ENCODE assay signal across 23 mouse cellular contexts in genomic region chr19:57010064-57010463, GRCm38 (mm10). TPM values are rescaled to one million over a fixed set of nuclear protein-coding genes. Genes with fewer than 3 reads are reported as not detected.
DNase-seq lines count a peak whose midpoint lies in the region; ATAC-seq and TF ChIP-seq lines count a peak whose summit lies in the region.
"Had no signal": no experiment of that assay in that cellular context is flagged by ENCODE, and none has a peak within 500 bp of the region (broad histone marks: within the 10 kb centered on the region; RNA-seq: fewer than 3 reads in every experiment).

No protein-coding gene starts in this region.

- intact Hi-C loops in gastrocnemius, postnatal 36 days (cut with DNase I): no loop called here

- no peak for TF ChIP-seq CTCF in C2C12 (IDR thresholded peaks at IDR 0.05; ENCODE audit: control insufficient read depth, insufficient read depth, insufficient read length)
- no peak for TF ChIP-seq CTCF in CH12.LX (conservative IDR thresholded peaks at IDR 0.05 in 1 of 2, IDR thresholded peaks at IDR 0.05 in 1 of 2; ENCODE audit: low read depth in 2 of 2, low read length in 2 of 2)

- WGBS in hindbrain, embryonic 10.5 days: 33% methylated on average over 4 of the region's 4 CpGs
- WGBS in hindbrain, embryonic 11.5 days: 31% methylated on average over 4 of the region's 4 CpGs
- 27% methylated on average over 4 of the region's 4 CpGs for WGBS in limb, embryonic 12.5 days

- H3K9me3 ChIP-seq in hindbrain, embryonic 10.5 days: no peaks in the 10 kb centered on the region
- H3K9me3 ChIP-seq in hindbrain, embryonic 11.5 days (ENCODE audit: control insufficient read depth, low read length): no peaks in the 10 kb centered on the region
- H3K9me3 ChIP-seq in CH12.LX (replicated peaks; ENCODE audit: low read length): no peaks in the 10 kb centered on the region
- no peaks in the 10 kb centered on the region for H3K9me3 ChIP-seq in limb, embryonic 12.5 days
- H3K9me3 ChIP-seq: embryonic facial prominence, embryonic 13.5 days; embryonic facial prominence, embryonic 15.5 days; forebrain, embryonic 13.5 days had no signal

- in situ Hi-C loops in CH12.LX (cut with MboI; ENCODE audit: low pct_ligation_motif_present, low pct_unique_long_range_greater_than_20kb, low sequenced_read_pairs): no loop called here

- ATAC-seq in hindbrain, embryonic 11.5 days (ENCODE audit: low FRiP score): no peak
- no peak for ATAC-seq in limb, embryonic 12.5 days (ENCODE audit: insufficient number of reproducible peaks, insufficient read depth, low FRiP score, low TSS enrichment, low read depth)
- ATAC-seq: CD4-positive, CD25-positive, alpha-beta regulatory T cell, adult 4 months; forebrain, embryonic 13.5 days; forebrain, embryonic 16.5 days had no signal

- TF ChIP-seq EP300 in CH12.LX (IDR thresholded peaks at IDR 0.05; ENCODE audit: low read length): no peak

- DNase-seq in hindbrain, embryonic 10.5 days (ENCODE audit: low spot score): no peak
- DNase-seq in hindbrain, embryonic 11.5 days (ENCODE audit: low spot score): no peak
- no peak for DNase-seq in CH12.LX (ENCODE audit: extremely low read depth)
- no peak for DNase-seq in right cerebral cortex, postnatal 36 days (ENCODE audit: low spot score in 2 of 2)
- DNase-seq in gastrocnemius, postnatal 36 days: no peak
- no peak for DNase-seq in adrenal gland, adult (ENCODE audit: inconsistent age in 2 of 2, low spot score in 1 of 2)
- DNase-seq: adrenal gland, adult 8-10 months; adrenal gland, postnatal 14 days; adrenal gland, postnatal 36 days; cerebellum, adult 2 months; cerebellum, postnatal 14 days; cerebellum, postnatal 36 days; embryo, embryonic 11 days had no signal

- 0 out of 2 replicates have a peak overlapping the region, but pooled peaks have one; percentile 35 for H3K27ac ChIP-seq in hindbrain, embryonic 10.5 days
- no peak overlapping the region for H3K27ac ChIP-seq in hindbrain, embryonic 11.5 days (ENCODE audit: low read depth, low read length)
- H3K27ac ChIP-seq in CH12.LX (ENCODE audit: insufficient read depth, low read depth): peak overlapping the region; percentile 69
- 0 out of 2 replicates have a peak overlapping the region, but pooled peaks have one; percentile 35 for H3K27ac ChIP-seq in limb, embryonic 12.5 days
- H3K27ac ChIP-seq: embryonic facial prominence, embryonic 13.5 days; embryonic facial prominence, embryonic 15.5 days; forebrain, embryonic 13.5 days had no signal

- no peak for TF ChIP-seq RAD21 in CH12.LX (IDR thresholded peaks at IDR 0.05; ENCODE audit: low read depth, low read length)

- H3K27me3 ChIP-seq in hindbrain, embryonic 10.5 days (ENCODE audit: insufficient read depth, poor library complexity, severe bottlenecking): peaks cover 58% of the 10 kb centered on the region
- peaks cover 15% of the 10 kb centered on the region for H3K27me3 ChIP-seq in hindbrain, embryonic 11.5 days (ENCODE audit: control insufficient read depth, insufficient read depth, low read length)
- H3K27me3 ChIP-seq in C2C12 (ENCODE audit: control insufficient read depth, insufficient read depth, insufficient read length) (no peaks in the 10 kb centered on the region), CH12.LX (replicated peaks) (peaks cover 1% of the 10 kb centered on the region)
- peaks cover 41% of the 10 kb centered on the region for H3K27me3 ChIP-seq in limb, embryonic 12.5 days

- dilution Hi-C loops in CH12.LX (cut with MboI; ENCODE audit: extremely low pct_ligation_motif_present, extremely low pct_unique_long_range_greater_than_20kb, low sequenced_read_pairs): no loop called here

- no peak for TF ChIP-seq POLR2A in CH12.LX (IDR thresholded peaks at IDR 0.05; ENCODE audit: low read depth, low read length)

- H3K4me2 ChIP-seq in hindbrain, embryonic 11.5 days (replicated peaks; ENCODE audit: low read depth, low read length): no peak overlapping the region
- no peak overlapping the region for H3K4me2 ChIP-seq in CH12.LX (ENCODE audit: insufficient read depth, low read depth, poor library complexity, severe bottlenecking)
- H3K4me2 ChIP-seq in limb, embryonic 12.5 days: no peak overlapping the region
- H3K4me2 ChIP-seq: embryonic facial prominence, embryonic 13.5 days; embryonic facial prominence, embryonic 15.5 days; forebrain, embryonic 13.5 days had no signal

- H3K4me1 ChIP-seq in hindbrain, embryonic 10.5 days (replicated peaks): peaks cover 63% of the 10 kb centered on the region
- H3K4me1 ChIP-seq in hindbrain, embryonic 11.5 days (replicated peaks; ENCODE audit: control insufficient read depth, insufficient read depth, low read length): no peaks in the 10 kb centered on the region
- H3K4me1 ChIP-seq in CH12.LX (ENCODE audit: control insufficient read depth in 1 of 2, insufficient read depth in 2 of 2): peaks cover 32 to 57% of the 10 kb centered on the region in 2 experiments
- H3K4me1 ChIP-seq in limb, embryonic 12.5 days (replicated peaks): peaks cover 42% of the 10 kb centered on the region

- H3K9ac ChIP-seq in hindbrain, embryonic 11.5 days (ENCODE audit: low read depth, low read length): no peak overlapping the region
- H3K9ac ChIP-seq in CH12.LX (ENCODE audit: insufficient read depth, low read depth): peak overlapping the region; percentile 36; the same call in 1 of the 2 replicates
- no peak overlapping the region for H3K9ac ChIP-seq in limb, embryonic 12.5 days (replicated peaks)
- H3K9ac ChIP-seq: embryonic facial prominence, embryonic 13.5 days; embryonic facial prominence, embryonic 15.5 days; forebrain, embryonic 13.5 days had no signal

- no peaks in the 10 kb centered on the region for H3K79me3 ChIP-seq in C2C12 (ENCODE audit: low read depth)

- no peak overlapping the region for H3ac ChIP-seq in C2C12 (ENCODE audit: control insufficient read depth, insufficient read length, low read depth)

- H3K4me3 ChIP-seq in hindbrain, embryonic 10.5 days: no peak overlapping the region
- H3K4me3 ChIP-seq in hindbrain, embryonic 11.5 days (ENCODE audit: low read depth, low read length): no peak overlapping the region
- H3K4me3 ChIP-seq in C2C12 (ENCODE audit: insufficient read depth, poor library complexity, severe bottlenecking): no peak overlapping the region
- no peak overlapping the region for H3K4me3 ChIP-seq in CH12.LX (replicated peaks in 1 of 3; ENCODE audit: low read depth in 2 of 3, low read length in 2 of 3, poor library complexity in 1 of 3)
- no peak overlapping the region for H3K4me3 ChIP-seq in limb, embryonic 12.5 days (replicated peaks)
- H3K4me3 ChIP-seq: embryonic facial prominence, embryonic 13.5 days; embryonic facial prominence, embryonic 15.5 days; erythroblast, embryonic 14.5 days; forebrain, embryonic 13.5 days had no signal

- H3K79me2 ChIP-seq in C2C12 (ENCODE audit: control insufficient read depth, insufficient read depth): no peaks in the 10 kb centered on the region
- no peaks in the 10 kb centered on the region for H3K79me2 ChIP-seq in CH12.LX (replicated peaks; ENCODE audit: control insufficient read depth, extremely low read depth, insufficient read depth, poor library complexity, severe bottlenecking)

- no peaks in the 10 kb centered on the region for H3K36me3 ChIP-seq in hindbrain, embryonic 10.5 days
- no peaks in the 10 kb centered on the region for H3K36me3 ChIP-seq in hindbrain, embryonic 11.5 days (ENCODE audit: control insufficient read depth, insufficient read depth, low read length)
- H3K36me3 ChIP-seq in C2C12 (ENCODE audit: control insufficient read depth, insufficient read depth) (no peaks in the 10 kb centered on the region), CH12.LX (replicated peaks in 1 of 2; ENCODE audit: control insufficient read depth in 1 of 2, insufficient read depth in 1 of 2, low read length in 1 of 2) (no peaks in the 10 kb centered on the region)
- H3K36me3 ChIP-seq in limb, embryonic 12.5 days: no peaks in the 10 kb centered on the region
- H3K36me3 ChIP-seq: embryonic facial prominence, embryonic 13.5 days; embryonic facial prominence, embryonic 15.5 days had no signal

TF ChIP-seq in C2C12, 6 proteins besides CTCF, POLR2A, EP300 and RAD21:
- TF ChIP-seq MYOD1 (IDR thresholded peaks at IDR 0.05; ENCODE audit: control insufficient read depth, insufficient read length, low read depth) (peak; percentile 14), USF1 (IDR thresholded peaks at IDR 0.05; ENCODE audit: low read depth) (no peak), CEBPB (IDR thresholded peaks at IDR 0.05; ENCODE audit: low read depth) (no peak), MAX (IDR thresholded peaks at IDR 0.05) (no peak)

TF ChIP-seq in CH12.LX, 34 proteins besides CTCF, POLR2A, EP300 and RAD21:
- TF ChIP-seq TBP (conservative IDR thresholded peaks at IDR 0.05; ENCODE audit: low read depth, low read length): no peak
- no peak for TF ChIP-seq SMC3 (IDR thresholded peaks at IDR 0.05; ENCODE audit: low read depth, low read length)
- no peak for TF ChIP-seq NRF1 (IDR thresholded peaks at IDR 0.05; ENCODE audit: low read depth, low read length)
- TF ChIP-seq BHLHE40 (IDR thresholded peaks at IDR 0.05; ENCODE audit: low read depth, low read length): no peak
- TF ChIP-seq MEF2A (IDR thresholded peaks at IDR 0.05; ENCODE audit: borderline replicate concordance, low read depth, low read length): no peak
- no peak for TF ChIP-seq NELFE (IDR thresholded peaks at IDR 0.05; ENCODE audit: low read depth, low read length)
- TF ChIP-seq E2F4 (IDR thresholded peaks at IDR 0.05; ENCODE audit: insufficient replicate concordance, low read depth, low read length): no peak
- TF ChIP-seq KAT2A (IDR thresholded peaks at IDR 0.05; ENCODE audit: insufficient replicate concordance, low read length): no peak
- TF ChIP-seq MAX (IDR thresholded peaks at IDR 0.05; ENCODE audit: low read length): no peak

RNA-seq across cellular contexts. Expression of gene Afap1l2, which starts 2.0 kb away (rescaled TPM):
- polyA plus RNA-seq in hindbrain, embryonic 10.5 days (2016; fragmentation: Nextera tagmentation; extraction: Ambion mirVana): 3.8 and 5.9 TPM in 2 replicates
- polyA plus RNA-seq in hindbrain, embryonic 11.5 days (2014; fragmentation: Nextera tagmentation; extraction: Ambion mirVana): 3.7 and 5.5 TPM in 2 replicates
- polyA plus RNA-seq in C2C12 (2012; fragmentation: generic; extraction: Trizol) (0.90 TPM), CH12.LX (2012; ENCODE audit: insufficient read length, low read depth) (0.44 and 0.48 TPM in 2 replicates)
- total RNA-seq in CH12.LX (2012; rRNA removed) (2.6 and 3.1 TPM in 2 replicates), CH12.LX (2014; rRNA removed) (0.17 and 0.22 TPM in 2 replicates)
- 2.3 and 3.3 TPM in 2 replicates for polyA plus RNA-seq in limb, embryonic 12.5 days (2016; fragmentation: Nextera tagmentation; extraction: Ambion mirVana)
- total RNA-seq in gastrocnemius, postnatal 36 days (2021): 1 to 10 TPM; 1.6 to 2.2 TPM
- total RNA-seq: common myeloid progenitor, adult 5-6 weeks; MEL had no signal
- polyA plus RNA-seq: CD4-positive, CD25-positive, alpha-beta regulatory T cell, adult 4 months; erythroblast, embryonic 14.5 days had no signal
